In the genomic region with DNA sequence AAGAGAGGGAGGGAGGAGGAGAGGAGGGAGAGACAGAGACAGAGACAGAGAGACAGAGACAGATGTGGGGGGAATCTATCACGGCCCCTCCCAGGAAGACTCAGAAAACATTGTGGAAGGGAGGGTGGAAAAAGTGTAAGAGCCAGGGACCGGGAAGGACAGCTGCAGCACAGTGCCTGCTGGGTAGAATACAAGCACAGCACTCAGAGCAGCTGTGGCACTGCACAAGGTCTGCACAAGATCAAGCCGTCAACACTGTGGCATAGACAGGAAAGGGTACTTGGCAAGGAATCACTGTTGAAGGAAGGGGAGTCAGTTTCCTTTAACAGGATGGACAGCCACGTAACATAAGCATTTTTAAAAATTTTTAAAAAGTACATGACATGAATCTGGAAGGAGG, we compare ENCODE assay signal across 17 mouse cellular contexts.
"Had no signal": no experiment of that assay in that cellular context is flagged by ENCODE, and none has a peak within 500 bp of the region (broad histone marks: within the 10 kb centered on the region; RNA-seq: fewer than 3 reads in every experiment).

No protein-coding gene starts in this region.

- H3K9me3 ChIP-seq: limb, embryonic 10.5 days; liver, embryonic 12.5 days; liver, embryonic 15.5 days; midbrain, embryonic 13.5 days had no signal

- H3K4me1 ChIP-seq: limb, embryonic 10.5 days had no signal

- DNase-seq: kidney, postnatal 25 days; layer of hippocampus, adult 9-11 months; liver; lung, adult 2 months; lung, postnatal 14 days; lung, postnatal 4 days; thymus, adult 18-20 months; thymus, postnatal 36 days had no signal

- ATAC-seq: liver, embryonic 12.5 days; midbrain, embryonic 13.5 days; midbrain, embryonic 16.5 days had no signal

- H3K27me3 ChIP-seq: limb, embryonic 13.5 days; liver, embryonic 12.5 days; liver, embryonic 15.5 days; midbrain, embryonic 13.5 days had no signal

- H3K4me3 ChIP-seq: layer of hippocampus, adult 2 months; limb, embryonic 10.5 days; limb, embryonic 13.5 days; liver, embryonic 12.5 days; liver, embryonic 15.5 days; midbrain, embryonic 10.5 days; midbrain, embryonic 13.5 days had no signal

- H3K36me3 ChIP-seq: limb, embryonic 10.5 days; midbrain, embryonic 13.5 days had no signal

- H3K27ac ChIP-seq: kidney, postnatal 0 days; layer of hippocampus, adult 2 months; limb, embryonic 10.5 days; limb, embryonic 13.5 days; liver, embryonic 12.5 days; liver, embryonic 15.5 days; midbrain, embryonic 10.5 days; midbrain, embryonic 13.5 days had no signal

- H3K4me2 ChIP-seq: limb, embryonic 13.5 days; liver, embryonic 12.5 days; liver, embryonic 15.5 days; midbrain, embryonic 13.5 days had no signal

- H3K9ac ChIP-seq: limb, embryonic 13.5 days; liver, embryonic 12.5 days; liver, embryonic 15.5 days; midbrain, embryonic 13.5 days had no signal
